Mouse (Mus musculus) embryonic fibroblast, embryonic 13.5 days (primary cell): ENCODE results near the gene Gart.

ENCODE experiments used
- CTCF ChIP-seq: IDR thresholded peaks from 2 replicates; pipeline ENCODE4 v1.5.1; 2011; ENCODE audit warnings: mild to moderate bottlenecking, control low read depth, low read length, moderate library complexity, borderline replicate concordance; ENCODE audit not compliant: insufficient read depth
- POLR2A ChIP-seq: IDR thresholded peaks from 2 replicates; pipeline ENCODE4 v1.6.1; 2011; ENCODE audit warnings: low read depth, mild to moderate bottlenecking, control low read depth, low read length, moderate library complexity

- no peak for TF ChIP-seq CTCF
- TF ChIP-seq POLR2A: no peak
Observed at GRCm38 (mm10) chr16:91663795-91664194, 17.0 kb upstream of the Gart start.
